Mouse (Mus musculus): ENCODE data around the gene Slc6a9. TPM values are rescaled to one million over a fixed set of nuclear protein-coding genes. Genes with fewer than 3 reads are reported as not detected.
A peak's percentile ranks its signal among the peaks of the same experiment; 100 is the strongest.

The Slc6a9 gene
- polyA plus RNA-seq, 1 experiment = 45.8 TPM

GRCm38 (mm10) chr4:117890750-117891149 is 56.4 kb downstream of the Slc6a9 start:
- DNase-seq (ENCODE audit: low read depth) = no peak

GRCm38 (mm10) chr4:117891738-117892161 is 57.4 kb downstream of the Slc6a9 start, which contains the start of gene Dph2:
Gene Dph2 (minus strand): TSS chr4:117892032.
- TF ChIP-seq CTCF (IDR thresholded peaks at IDR 0.05; ENCODE audit: borderline replicate concordance, extremely low read depth, insufficient read depth, insufficient read length) = no peak
- TF ChIP-seq POLR2A (IDR thresholded peaks at IDR 0.05; ENCODE audit: borderline replicate concordance, extremely low read depth, insufficient read depth, insufficient read length, poor library complexity, severe bottlenecking) = no peak
- peak; percentile 97 for DNase-seq (ENCODE audit: low read depth)

More at GRCm38 (mm10) chr4:117890750-117891149, 56.4 kb downstream of the Slc6a9 start:
- TF ChIP-seq CTCF (IDR thresholded peaks at IDR 0.05; ENCODE audit: borderline replicate concordance, extremely low read depth, insufficient read depth, insufficient read length) (no peak), POLR2A (IDR thresholded peaks at IDR 0.05; ENCODE audit: borderline replicate concordance, extremely low read depth, insufficient read depth, insufficient read length, poor library complexity, severe bottlenecking) (no peak)

GRCm38 (mm10) chr4:117893376-117893775 is 59.1 kb downstream of the Slc6a9 start:
- no peak for DNase-seq (ENCODE audit: low read depth)
- TF ChIP-seq POLR2A (IDR thresholded peaks at IDR 0.05; ENCODE audit: borderline replicate concordance, extremely low read depth, insufficient read depth, insufficient read length, poor library complexity, severe bottlenecking) (no peak), CTCF (IDR thresholded peaks at IDR 0.05; ENCODE audit: borderline replicate concordance, extremely low read depth, insufficient read depth, insufficient read length) (no peak)

- TF ChIP-seq CTCF (IDR thresholded peaks at IDR 0.05; ENCODE audit: borderline replicate concordance, extremely low read depth, insufficient read depth, insufficient read length) (no peak), POLR2A (IDR thresholded peaks at IDR 0.05; ENCODE audit: borderline replicate concordance, extremely low read depth, insufficient read depth, insufficient read length, poor library complexity, severe bottlenecking) (no peak)
- DNase-seq (ENCODE audit: low read depth) = no peak
Measured at GRCm38 (mm10) chr4:117894601-117895000, 60.3 kb downstream of the Slc6a9 start.

- TF ChIP-seq CTCF (IDR thresholded peaks at IDR 0.05; ENCODE audit: borderline replicate concordance, extremely low read depth, insufficient read depth, insufficient read length) = no peak
- no peak for TF ChIP-seq POLR2A (IDR thresholded peaks at IDR 0.05; ENCODE audit: borderline replicate concordance, extremely low read depth, insufficient read depth, insufficient read length, poor library complexity, severe bottlenecking)
- no peak for DNase-seq (ENCODE audit: low read depth)
Measured at GRCm38 (mm10) chr4:117895339-117895738, 61.0 kb downstream of the Slc6a9 start.

- TF ChIP-seq POLR2A (IDR thresholded peaks at IDR 0.05; ENCODE audit: borderline replicate concordance, extremely low read depth, insufficient read depth, insufficient read length, poor library complexity, severe bottlenecking) (no peak), CTCF (IDR thresholded peaks at IDR 0.05; ENCODE audit: borderline replicate concordance, extremely low read depth, insufficient read depth, insufficient read length) (no peak)
- no peak for DNase-seq (ENCODE audit: low read depth)
Measured at GRCm38 (mm10) chr4:117896031-117896430, 61.7 kb downstream of the Slc6a9 start.

- DNase-seq (ENCODE audit: low read depth) = no peak
- TF ChIP-seq POLR2A (IDR thresholded peaks at IDR 0.05; ENCODE audit: borderline replicate concordance, extremely low read depth, insufficient read depth, insufficient read length, poor library complexity, severe bottlenecking) (no peak), CTCF (IDR thresholded peaks at IDR 0.05; ENCODE audit: borderline replicate concordance, extremely low read depth, insufficient read depth, insufficient read length) (no peak)
Measured at GRCm38 (mm10) chr4:117898111-117898510, 63.8 kb downstream of the Slc6a9 start.

GRCm38 (mm10) chr4:117904094-117904493 is 69.8 kb downstream of the Slc6a9 start:
- DNase-seq (ENCODE audit: low read depth) = no peak
- TF ChIP-seq POLR2A (IDR thresholded peaks at IDR 0.05; ENCODE audit: borderline replicate concordance, extremely low read depth, insufficient read depth, insufficient read length, poor library complexity, severe bottlenecking) (no peak), CTCF (IDR thresholded peaks at IDR 0.05; ENCODE audit: borderline replicate concordance, extremely low read depth, insufficient read depth, insufficient read length) (no peak)

GRCm38 (mm10) chr4:117904761-117905160 is 70.5 kb downstream of the Slc6a9 start:
- no peak for DNase-seq (ENCODE audit: low read depth)
- TF ChIP-seq POLR2A (IDR thresholded peaks at IDR 0.05; ENCODE audit: borderline replicate concordance, extremely low read depth, insufficient read depth, insufficient read length, poor library complexity, severe bottlenecking) = no peak
- no peak for TF ChIP-seq CTCF (IDR thresholded peaks at IDR 0.05; ENCODE audit: borderline replicate concordance, extremely low read depth, insufficient read depth, insufficient read length)

- no peak for TF ChIP-seq POLR2A (IDR thresholded peaks at IDR 0.05; ENCODE audit: borderline replicate concordance, extremely low read depth, insufficient read depth, insufficient read length, poor library complexity, severe bottlenecking)
- TF ChIP-seq CTCF (IDR thresholded peaks at IDR 0.05; ENCODE audit: borderline replicate concordance, extremely low read depth, insufficient read depth, insufficient read length) = no peak
- no peak for DNase-seq (ENCODE audit: low read depth)
Measured at GRCm38 (mm10) chr4:117906196-117906595, 71.9 kb downstream of the Slc6a9 start.

- peak; percentile 93 for DNase-seq (ENCODE audit: low read depth)
Measured at GRCm38 (mm10) chr4:117908834-117909453, 74.6 kb downstream of the Slc6a9 start.

GRCm38 (mm10) chr4:117912131-117912561 is 77.8 kb downstream of the Slc6a9 start:
- no peak for DNase-seq (ENCODE audit: low read depth)
- TF ChIP-seq POLR2A (IDR thresholded peaks at IDR 0.05; ENCODE audit: borderline replicate concordance, extremely low read depth, insufficient read depth, insufficient read length, poor library complexity, severe bottlenecking) = no peak
- no peak for TF ChIP-seq CTCF (IDR thresholded peaks at IDR 0.05; ENCODE audit: borderline replicate concordance, extremely low read depth, insufficient read depth, insufficient read length)

More at GRCm38 (mm10) chr4:117908834-117909453, 74.6 kb downstream of the Slc6a9 start:
- TF ChIP-seq CTCF (IDR thresholded peaks at IDR 0.05; ENCODE audit: borderline replicate concordance, extremely low read depth, insufficient read depth, insufficient read length) (no peak), POLR2A (IDR thresholded peaks at IDR 0.05; ENCODE audit: borderline replicate concordance, extremely low read depth, insufficient read depth, insufficient read length, poor library complexity, severe bottlenecking) (no peak)

Data from brain, embryonic 14.5 days (tissue).